Mouse (Mus musculus) brain, adult 2 months (tissue): ENCODE data around the gene Lrrc75a.
"Not testable (repeated sequence)": the region's sequence is repeated elsewhere in the genome, so short reads cannot be mapped to it uniquely, and the experiment has no call there.

Source experiments
- DNase-seq: peaks from one replicate; pipeline ENCODE4 v3.0.0; 2011; ENCODE audit warnings: low read depth, low spot score

Lrrc75a gene

GRCm38 (mm10) chr11:62647661-62648590, at the start of gene Lrrc75a:
TSS of gene Lrrc75a (minus strand) at chr11:62648523.
- no peak for DNase-seq

GRCm38 (mm10) chr11:62695126-62695525, 46.8 kb upstream of the Lrrc75a start:
- no peak for DNase-seq

DNA sequence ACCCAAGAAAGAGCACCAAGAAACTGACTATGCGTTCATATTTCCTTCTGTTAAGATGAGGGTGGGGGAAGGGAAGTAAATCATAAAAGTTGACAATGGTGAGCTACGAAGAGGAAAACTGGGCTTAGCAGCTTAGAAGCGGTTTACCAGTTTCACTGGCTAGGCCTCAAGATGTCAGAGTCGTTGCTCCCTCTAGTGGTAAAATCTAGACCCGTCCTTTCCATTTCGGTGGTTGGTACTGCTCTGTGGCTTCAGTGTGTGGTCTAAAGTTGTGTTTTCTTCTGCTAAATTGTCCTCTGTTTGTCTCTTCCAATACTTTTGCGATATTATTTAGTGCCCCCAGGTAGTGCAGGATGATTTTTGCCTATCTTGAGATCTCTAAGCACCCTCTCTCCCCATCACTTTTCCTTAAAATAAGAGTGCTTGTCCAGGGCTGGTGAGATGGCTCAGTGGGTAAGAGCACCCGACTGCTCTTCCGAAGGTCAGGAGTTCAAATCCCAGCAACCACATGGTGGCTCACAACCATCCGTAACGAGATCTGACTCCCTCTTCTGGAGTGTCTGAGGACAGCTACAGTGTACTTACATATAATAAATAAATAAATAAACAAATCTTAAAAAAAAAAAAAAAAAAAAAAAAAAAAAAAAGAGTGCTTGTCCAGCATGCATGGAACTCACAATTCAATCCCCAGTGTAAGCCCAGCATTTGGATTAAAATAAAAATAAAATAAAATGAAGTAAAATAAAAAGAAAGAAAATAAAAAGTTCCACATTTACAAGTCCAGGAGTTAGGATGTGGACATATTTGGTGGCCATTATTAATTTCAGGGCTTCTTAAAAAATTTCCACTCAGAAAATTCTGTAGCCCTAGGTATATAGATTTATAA, 45.2 kb upstream of the Lrrc75a start:
- peak; percentile 89 for DNase-seq

DNA sequence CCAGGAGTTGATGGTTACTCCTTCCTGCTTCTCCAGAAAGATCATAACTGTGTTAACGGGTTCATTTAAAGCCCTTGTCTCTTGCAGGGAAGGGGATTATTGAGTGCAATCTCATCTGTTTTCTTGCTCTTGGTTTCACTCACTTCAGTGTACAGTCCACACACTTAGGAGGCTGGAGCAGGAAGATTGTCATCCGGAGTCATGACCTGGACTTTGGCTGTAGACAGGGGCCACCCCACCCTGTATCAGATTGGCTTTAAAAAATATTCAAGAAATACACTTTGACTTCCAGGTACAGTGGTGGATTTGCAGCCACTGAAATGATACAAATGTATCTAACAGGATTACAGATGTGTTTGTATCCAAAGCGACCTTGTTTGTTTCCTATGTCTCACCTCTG, 43.3 kb upstream of the Lrrc75a start:
- no peak for DNase-seq

GRCm38 (mm10) chr11:62679954-62680353, 31.6 kb upstream of the Lrrc75a start:
- no peak for DNase-seq

GRCm38 (mm10) chr11:62678778-62679354, 30.5 kb upstream of the Lrrc75a start:
- no peak for DNase-seq

- no peak for DNase-seq
Observed at GRCm38 (mm10) chr11:62676290-62676596, 27.9 kb upstream of the Lrrc75a start.

DNA sequence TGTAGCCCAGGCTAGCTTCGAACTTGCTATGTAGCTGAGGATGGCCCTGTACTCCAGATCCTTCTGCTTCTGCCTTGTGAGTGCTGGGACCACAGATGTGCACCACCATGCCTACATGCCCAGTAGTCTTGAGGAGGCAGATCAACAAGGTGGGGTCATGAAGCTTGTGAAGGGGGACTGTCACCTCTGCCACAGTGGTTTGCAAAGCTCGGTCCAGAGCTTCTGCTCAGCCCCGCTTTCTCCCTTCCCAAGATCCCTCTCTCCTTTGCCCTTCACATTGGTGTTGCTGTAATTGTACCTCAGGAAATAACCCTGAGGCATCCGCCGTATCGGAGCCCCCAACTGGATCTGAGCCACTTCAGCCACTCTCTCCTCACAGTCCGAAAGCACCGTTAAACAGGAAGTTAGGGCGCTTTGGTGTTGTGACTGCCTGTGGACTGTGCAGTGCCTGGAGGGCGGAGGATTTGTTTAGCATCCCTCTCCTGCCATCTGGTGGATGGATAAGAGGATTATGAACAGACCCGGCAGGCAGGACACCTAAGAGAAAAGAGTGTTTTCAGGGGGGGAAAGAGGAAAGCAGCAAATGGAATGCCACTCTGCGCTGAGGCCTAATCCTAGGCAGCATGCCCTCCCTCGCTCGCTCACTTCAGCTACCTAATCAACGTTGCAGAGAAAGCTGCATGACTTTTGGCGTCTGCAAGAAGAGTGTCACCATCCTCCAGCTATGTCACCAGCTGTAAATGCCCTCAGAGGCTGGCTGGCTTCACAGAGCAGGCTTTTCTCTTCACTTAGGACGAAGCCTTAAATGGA, 27.4 kb upstream of the Lrrc75a start:
- peak; percentile 93 for DNase-seq

GRCm38 (mm10) chr11:62670006-62670405, 21.7 kb upstream of the Lrrc75a start:
- DNase-seq = peak; percentile 22

GRCm38 (mm10) chr11:62669471-62669870, 21.1 kb upstream of the Lrrc75a start:
- DNase-seq = peak; percentile 95

DNA sequence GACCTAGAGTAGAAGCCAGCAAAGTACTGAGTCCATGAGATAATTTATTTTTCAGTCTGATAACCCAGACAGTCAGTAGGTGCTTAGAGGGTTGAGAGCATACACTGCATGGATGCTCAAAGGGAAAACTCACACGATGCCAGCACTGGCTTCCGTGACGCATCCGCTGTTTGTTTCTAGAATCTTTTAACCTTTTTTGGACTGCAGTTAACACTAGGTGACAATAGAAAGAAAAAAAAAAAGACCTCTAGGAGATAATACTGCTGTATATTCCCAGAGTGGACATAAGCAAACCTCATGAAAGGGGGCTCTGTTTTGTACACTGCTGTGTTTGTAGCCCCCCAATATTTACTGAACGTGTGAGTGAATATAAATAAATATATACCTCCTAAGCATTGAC, 20.7 kb upstream of the Lrrc75a start:
- DNase-seq = peak; percentile 21

- no peak for DNase-seq
Observed at GRCm38 (mm10) chr11:62664250-62664649, 15.9 kb upstream of the Lrrc75a start.

DNA sequence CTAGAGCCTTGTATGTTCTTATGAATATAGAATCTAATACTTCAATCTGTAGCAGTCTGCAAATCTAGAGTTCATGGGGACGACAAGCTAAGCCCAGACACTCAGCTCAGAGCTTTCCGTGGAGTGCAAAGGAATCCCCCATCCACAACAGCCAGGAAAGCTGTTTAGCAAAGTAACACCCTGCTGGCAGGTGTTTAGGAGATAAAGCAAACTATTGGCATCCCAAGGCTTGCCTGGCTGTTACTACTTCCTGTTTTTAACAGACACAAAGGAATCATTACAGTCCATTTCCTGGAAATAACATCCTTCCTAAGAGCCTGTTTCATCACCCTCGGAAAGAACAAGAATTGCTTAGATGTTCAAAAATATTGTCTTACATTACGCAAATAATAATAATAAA, 12.6 kb upstream of the Lrrc75a start:
- no peak for DNase-seq

GRCm38 (mm10) chr11:62652080-62652479, 3.8 kb upstream of the Lrrc75a start:
- DNase-seq = no peak

- no peak for DNase-seq
Observed at GRCm38 (mm10) chr11:62651563-62651962, 3.2 kb upstream of the Lrrc75a start.

GRCm38 (mm10) chr11:62649803-62650202, 1.5 kb upstream of the Lrrc75a start:
- not testable (repeated sequence) for DNase-seq

GRCm38 (mm10) chr11:62648591-62649391, 468 bp upstream of the Lrrc75a start, which contains the start of gene Mmgt2:
TSS of gene Mmgt2 (plus strand) at chr11:62648664.
- peak; percentile 90 for DNase-seq

DNA sequence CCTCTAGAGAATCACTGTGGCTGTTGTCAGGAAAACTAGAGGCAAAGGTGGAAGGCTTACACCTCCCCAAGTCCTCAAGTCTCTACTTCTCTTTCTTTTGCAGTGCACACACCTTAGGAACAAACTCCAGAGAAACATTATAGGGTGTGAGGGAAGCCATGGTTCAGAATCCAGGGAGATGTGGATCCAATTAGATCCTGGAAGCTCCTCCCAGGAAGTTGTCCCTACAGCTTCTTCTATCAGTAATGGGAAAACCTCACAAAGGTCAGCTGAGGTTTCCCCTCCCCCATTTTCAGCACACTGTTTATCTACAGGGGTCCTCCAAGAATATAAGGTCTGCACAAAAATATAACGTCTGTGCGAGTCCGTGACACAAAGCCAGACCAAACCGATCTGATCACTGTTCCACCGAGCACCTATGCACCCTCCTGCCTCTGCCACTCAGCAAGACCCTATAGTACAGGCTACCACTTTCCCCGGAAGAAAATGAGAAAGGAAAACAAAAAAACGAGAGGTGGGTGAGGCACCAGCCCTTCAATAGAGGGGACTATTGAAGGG, 1.3 kb downstream of the Lrrc75a start:
- no peak for DNase-seq

GRCm38 (mm10) chr11:62646495-62646843, 1.9 kb downstream of the Lrrc75a start:
- DNase-seq = no peak
